Mouse (Mus musculus): Measurements from ENCODE around the gene Pik3c2b.

Pik3c2b gene

GRCm38 (mm10) chr1:133068268-133068667 lies 22.8 kb downstream of the Pik3c2b start:
- in situ Hi-C loops (cut with MboI; ENCODE audit: low pct_unique_long_range_greater_than_20kb in 1 of 2, low sequenced_read_pairs in 2 of 2, unreplicated experiment in 1 of 2): no loop called here

- in situ Hi-C loops (cut with MboI; ENCODE audit: low pct_unique_long_range_greater_than_20kb in 1 of 2, low sequenced_read_pairs in 2 of 2, unreplicated experiment in 1 of 2): no loop called here
These were observed 23.3 kb downstream of the Pik3c2b start for GRCm38 (mm10) chr1:133068669-133069274.

- in situ Hi-C loops (cut with MboI; ENCODE audit: low pct_unique_long_range_greater_than_20kb in 1 of 2, low sequenced_read_pairs in 2 of 2, unreplicated experiment in 1 of 2): no loop called here
These were observed 24.0 kb downstream of the Pik3c2b start for GRCm38 (mm10) chr1:133069275-133070120.

- in situ Hi-C loops (cut with MboI; ENCODE audit: low pct_unique_long_range_greater_than_20kb in 1 of 2, low sequenced_read_pairs in 2 of 2, unreplicated experiment in 1 of 2): no loop called here
These were observed 24.7 kb downstream of the Pik3c2b start for GRCm38 (mm10) chr1:133070157-133070556.

- in situ Hi-C loops (cut with MboI; ENCODE audit: low pct_unique_long_range_greater_than_20kb in 1 of 2, low sequenced_read_pairs in 2 of 2, unreplicated experiment in 1 of 2): no loop called here
These were observed 26.4 kb downstream of the Pik3c2b start for GRCm38 (mm10) chr1:133071666-133072381.

GRCm38 (mm10) chr1:133073327-133073856 lies 27.9 kb downstream of the Pik3c2b start:
- in situ Hi-C loops (cut with MboI; ENCODE audit: low pct_unique_long_range_greater_than_20kb in 1 of 2, low sequenced_read_pairs in 2 of 2, unreplicated experiment in 1 of 2): no loop called here

GRCm38 (mm10) chr1:133074541-133074940 lies 29.1 kb downstream of the Pik3c2b start:
- in situ Hi-C loops (cut with MboI; ENCODE audit: low pct_unique_long_range_greater_than_20kb in 1 of 2, low sequenced_read_pairs in 2 of 2, unreplicated experiment in 1 of 2): no loop called here

GRCm38 (mm10) chr1:133075651-133076400 lies 30.4 kb downstream of the Pik3c2b start:
- in situ Hi-C loops (cut with MboI; ENCODE audit: low pct_unique_long_range_greater_than_20kb in 1 of 2, low sequenced_read_pairs in 2 of 2, unreplicated experiment in 1 of 2): no loop called here

GRCm38 (mm10) chr1:133076681-133077514 lies 31.4 kb downstream of the Pik3c2b start:
- in situ Hi-C loops (cut with MboI; ENCODE audit: low pct_unique_long_range_greater_than_20kb in 1 of 2, low sequenced_read_pairs in 2 of 2, unreplicated experiment in 1 of 2): no loop called here

- in situ Hi-C loops (cut with MboI; ENCODE audit: low pct_unique_long_range_greater_than_20kb in 1 of 2, low sequenced_read_pairs in 2 of 2, unreplicated experiment in 1 of 2): no loop called here
These were observed 32.3 kb downstream of the Pik3c2b start for GRCm38 (mm10) chr1:133077606-133078337.

- in situ Hi-C loops (cut with MboI; ENCODE audit: low pct_unique_long_range_greater_than_20kb in 1 of 2, low sequenced_read_pairs in 2 of 2, unreplicated experiment in 1 of 2): no loop called here
These were observed 32.9 kb downstream of the Pik3c2b start for GRCm38 (mm10) chr1:133078338-133078727.

GRCm38 (mm10) chr1:133079509-133079908 lies 34.0 kb downstream of the Pik3c2b start:
- in situ Hi-C loops (cut with MboI; ENCODE audit: low pct_unique_long_range_greater_than_20kb in 1 of 2, low sequenced_read_pairs in 2 of 2, unreplicated experiment in 1 of 2): no loop called here

- in situ Hi-C loops (cut with MboI; ENCODE audit: low pct_unique_long_range_greater_than_20kb in 1 of 2, low sequenced_read_pairs in 2 of 2, unreplicated experiment in 1 of 2): no loop called here
These were observed 34.7 kb downstream of the Pik3c2b start for GRCm38 (mm10) chr1:133080079-133080561.

GRCm38 (mm10) chr1:133080717-133081116 lies 35.2 kb downstream of the Pik3c2b start:
- in situ Hi-C loops (cut with MboI; ENCODE audit: low pct_unique_long_range_greater_than_20kb in 1 of 2, low sequenced_read_pairs in 2 of 2, unreplicated experiment in 1 of 2): no loop called here

GRCm38 (mm10) chr1:133083003-133083546 lies 37.6 kb downstream of the Pik3c2b start:
- in situ Hi-C loops (cut with MboI; ENCODE audit: low pct_unique_long_range_greater_than_20kb in 1 of 2, low sequenced_read_pairs in 2 of 2, unreplicated experiment in 1 of 2): no loop called here

GRCm38 (mm10) chr1:133083942-133084625 lies 38.6 kb downstream of the Pik3c2b start:
- in situ Hi-C loops (cut with MboI; ENCODE audit: low pct_unique_long_range_greater_than_20kb in 1 of 2, low sequenced_read_pairs in 2 of 2, unreplicated experiment in 1 of 2): no loop called here
